Mouse (Mus musculus) MEL (cell line): ENCODE data around the gene Pate1. TPM values are rescaled to one million over a fixed set of nuclear protein-coding genes. Genes with fewer than 3 reads are reported as not detected.

Source experiments
- DNase-seq: peaks from one replicate; pipeline ENCODE4 v3.0.0; 2011; ENCODE audit warnings: low read depth, low spot score
- H3K27ac ChIP-seq: 2 replicates; pipeline ENCODE4 v1.5.1; 2012; ENCODE audit warnings: low read depth, mild to moderate bottlenecking, control low read depth, low read length, moderate library complexity; ENCODE audit not compliant: control insufficient read depth
- H3K27me3 ChIP-seq, 2 experiments: fragments of 150-350 bp in 1 of 2; sonication (generic) in 1 of 2; 2 replicates each; pipeline ENCODE4 v1.6.1; 2012; ENCODE audit warnings: low read length in 2 of 2, mild to moderate bottlenecking in 2 of 2, improper control_type of control experiment in 1 of 2, moderate library complexity in 1 of 2; ENCODE audit not compliant: insufficient read depth in 2 of 2, control insufficient read depth in 1 of 2
- H3K36me3 ChIP-seq, 2 experiments: 2 replicates each; pipeline ENCODE4 v1.6.1; 2012 to 2014; ENCODE audit warnings: low read length in 2 of 2, improper control_type of control experiment in 1 of 2, inconsistent platforms in 1 of 2, mild to moderate bottlenecking in 1 of 2; ENCODE audit not compliant: insufficient read depth in 2 of 2, control insufficient read depth in 1 of 2
- H3K4me1 ChIP-seq, 2 experiments: fragments of 150-350 bp in 1 of 2; sonication (generic) in 1 of 2; 2 replicates each; pipeline ENCODE4 v1.6.1; 2012; ENCODE audit warnings: low read length in 2 of 2, improper control_type of control experiment in 1 of 2, mild to moderate bottlenecking in 1 of 2; ENCODE audit not compliant: insufficient read depth in 2 of 2, control insufficient read depth in 1 of 2
- H3K4me3 ChIP-seq, 2 experiments: fragments of 150-350 bp in 1 of 2; sonication (generic) in 1 of 2; 2 replicates each; pipeline ENCODE4 v1.5.1; 2012; ENCODE audit warnings: low read depth in 2 of 2, low read length in 2 of 2, mild to moderate bottlenecking in 2 of 2, moderate library complexity in 2 of 2, control low read depth in 1 of 2, improper control_type of control experiment in 1 of 2; ENCODE audit not compliant: control insufficient read depth in 1 of 2, insufficient read depth in 1 of 2
- H3K79me2 ChIP-seq: 2 replicates; pipeline ENCODE4 v1.6.1; 2012; ENCODE audit warnings: mild to moderate bottlenecking, low read length, moderate library complexity; ENCODE audit not compliant: control insufficient read depth, poor library complexity, insufficient read depth
- H3K9ac ChIP-seq: 2 replicates; pipeline ENCODE4 v1.6.1; 2012; ENCODE audit warnings: low read depth, mild to moderate bottlenecking, control low read depth, low read length, moderate library complexity; ENCODE audit not compliant: control insufficient read depth, poor library complexity, severe bottlenecking
- H3K9me3 ChIP-seq: fragments of 150-350 bp; sonication (generic); replicated peaks from 2 replicates; pipeline ENCODE4 v1.6.1; 2012; ENCODE audit warnings: mild to moderate bottlenecking, low read length, improper control_type of control experiment, moderate library complexity; ENCODE audit not compliant: insufficient read depth
- CHD2 ChIP-seq: IDR thresholded peaks from 2 replicates; pipeline ENCODE4 v1.6.1; 2011; ENCODE audit warnings: low read length, improper control_type of control experiment
- EP300 ChIP-seq, 2 experiments: IDR thresholded peaks; 2 replicates each; pipeline ENCODE4 v1.6.1; 2011; ENCODE audit warnings: improper control_type of control experiment in 2 of 2, low read length in 2 of 2, low read depth in 1 of 2, mild to moderate bottlenecking in 1 of 2
- MAFK ChIP-seq: IDR thresholded peaks from 2 replicates; pipeline ENCODE4 v1.6.1; 2011; ENCODE audit warnings: low read depth, mild to moderate bottlenecking, low read length, improper control_type of control experiment, borderline replicate concordance
- SMC3 ChIP-seq: IDR thresholded peaks from 2 replicates; pipeline ENCODE4 v1.6.1; 2011; ENCODE audit warnings: low read depth, low read length, improper control_type of control experiment
- polyA plus RNA-seq, 2 experiments: library from polyadenylated mRNA; stranded (reverse) in 1 of 2; unstranded in 1 of 2; fragments of >175 nt in 1 of 2; fragments of >200 nt in 1 of 2; gene quantifications; 2 replicates each; pipeline versions ENCODE4 v1.2.1 to v1.2.4; 2012; ENCODE audit warnings: low replicate concordance in 2 of 2, low read depth in 1 of 2; ENCODE audit not compliant: insufficient read length in 2 of 2, insufficient read depth in 1 of 2, missing spikeins in 1 of 2
- total RNA-seq: library from RNA; depleted of rRNA; stranded (reverse); fragments of 300-350 nt; gene quantifications from 2 replicates; pipeline ENCODE4 v1.2.3, GENCODE M21; 2012; rRNA removed

Pate1 gene
- total and polyA plus RNA-seq, 3 experiments: not detected

DNA sequence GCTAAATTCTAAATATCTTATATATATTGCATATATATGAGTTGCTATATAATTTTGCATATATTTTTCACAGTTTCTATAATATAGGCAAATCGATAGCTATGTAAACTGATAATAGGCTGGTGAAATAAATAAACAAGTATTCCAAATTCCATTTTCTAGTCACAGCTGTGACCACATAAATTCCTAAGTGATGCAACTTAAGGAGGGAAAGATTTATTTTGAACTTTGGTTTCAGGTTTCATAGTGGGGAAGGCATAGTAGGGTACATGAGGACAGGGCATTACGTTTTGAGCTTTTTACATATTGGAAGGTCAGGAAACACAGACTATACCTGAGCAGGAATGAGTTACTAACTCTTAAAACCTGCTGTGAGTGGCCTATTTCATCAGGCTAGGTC lies 13.6 kb downstream of the Pate1 start:
- H3K9me3 ChIP-seq: no peaks in the 10 kb centered on the region
- no peaks in the 10 kb centered on the region for H3K4me1 ChIP-seq
- no peak for DNase-seq
- H3K27ac ChIP-seq: no peak overlapping the region
- H3K9ac ChIP-seq: no peak overlapping the region
- no peaks in the 10 kb centered on the region for H3K79me2 ChIP-seq
- H3K36me3 ChIP-seq: no peaks in the 10 kb centered on the region
- no peak overlapping the region for H3K4me3 ChIP-seq
- TF ChIP-seq MAFK (no peak), SMC3 (no peak)
- no peaks in the 10 kb centered on the region for H3K27me3 ChIP-seq

DNA sequence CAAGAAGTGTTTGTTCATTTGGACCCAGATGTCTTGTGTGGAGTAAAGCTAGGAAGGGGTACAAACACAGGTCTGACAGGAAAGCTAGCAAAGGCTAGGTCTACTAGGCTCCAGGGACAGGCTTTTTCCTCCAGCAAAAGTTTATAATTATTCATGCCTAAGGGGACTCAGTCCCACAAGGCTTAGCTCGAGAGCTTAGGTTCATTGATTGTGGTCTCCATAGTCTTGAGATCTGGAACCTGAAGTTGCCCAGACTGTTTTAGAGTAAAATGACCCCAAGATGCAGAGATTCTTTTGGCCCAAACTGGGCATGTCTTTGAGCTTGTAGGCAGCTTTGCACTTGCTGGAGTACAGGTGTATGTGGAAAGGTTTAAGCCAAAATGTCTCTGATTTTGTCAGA lies 39.1 kb downstream of the Pate1 start, which contains the start of gene Pate3:
Gene Pate3, minus strand, starts transcription at position 101 of the 400 bp plus-strand sequence.
- H3K4me1 ChIP-seq: no peaks in the 10 kb centered on the region
- H3K9me3 ChIP-seq: no peaks in the 10 kb centered on the region
- no peak within 1 kb of the TSS for H3K4me3 ChIP-seq
- H3K79me2 ChIP-seq: no peaks in the 10 kb centered on the region
- H3K9ac ChIP-seq: no peak within 1 kb of the TSS
- no peak for TF ChIP-seq CHD2
- no peak for TF ChIP-seq EP300 (IDR thresholded peaks at IDR 0.05; ENCODE audit: low read depth in 1 of 2, low read length in 2 of 2)
- DNase-seq: no peak
- H3K27ac ChIP-seq: no peak within 1 kb of the TSS
- no peaks in the 10 kb centered on the region for H3K36me3 ChIP-seq
- no peaks in the 10 kb centered on the region for H3K27me3 ChIP-seq

Other genes with a start within 250 kb of the Pate1 start
- gene Gm1113, start 169.1 kb downstream of the Pate1 start, total RNA-seq: not detected in 2 replicates
- not detected for gene Gm1113, start 169.1 kb downstream of the Pate1 start, polyA plus RNA-seq
- 0.33 and 0.35 TPM in 2 replicates for gene Ddx25, start 128.9 kb downstream of the Pate1 start, total RNA-seq
- under 1 TPM in 1 of 2 experiments, not detected in 1; 0.35 TPM for gene Ddx25, start 128.9 kb downstream of the Pate1 start, polyA plus RNA-seq
- 20.0 and 23.8 TPM in 2 replicates for gene Pus3, start 128.8 kb downstream of the Pate1 start, total RNA-seq
- 10 to 100 TPM in 1 of 2 experiments, not detected in 1; 15.8 TPM for gene Pus3, start 128.8 kb downstream of the Pate1 start, polyA plus RNA-seq
- gene Pate2, start 117.1 kb downstream of the Pate1 start, total RNA-seq: 0.16 and 0.23 TPM in 2 replicates
- gene Pate2, start 117.1 kb downstream of the Pate1 start, polyA plus RNA-seq: under 1 TPM in 1 of 2 experiments, not detected in 1; 0.29 TPM
- gene Hyls1, start 117.0 kb downstream of the Pate1 start, total RNA-seq: 10.6 and 13.6 TPM in 2 replicates
- 10 to 100 TPM in 1 of 2 experiments, not detected in 1; 10.5 TPM for gene Hyls1, start 117.0 kb downstream of the Pate1 start, polyA plus RNA-seq
- gene Pate4, start 75.4 kb downstream of the Pate1 start, total RNA-seq: not detected in 2 replicates
- not detected for gene Pate4, start 75.4 kb downstream of the Pate1 start, polyA plus RNA-seq
- gene Pate3, start 39.2 kb downstream of the Pate1 start, total RNA-seq: not detected in 2 replicates
- gene Pate3, start 39.2 kb downstream of the Pate1 start, polyA plus RNA-seq: not detected
- gene Gm17677, start 53.7 kb upstream of the Pate1 start, total RNA-seq: not detected in 2 replicates
- gene Gm17677, start 53.7 kb upstream of the Pate1 start, polyA plus RNA-seq: not detected
- gene Gm17727, start 90.7 kb upstream of the Pate1 start, total RNA-seq: not detected in 2 replicates
- gene Gm17727, start 90.7 kb upstream of the Pate1 start, polyA plus RNA-seq: not detected
- not detected in 2 replicates for gene Gm27235, start 102.7 kb upstream of the Pate1 start, total RNA-seq
- gene Gm27235, start 102.7 kb upstream of the Pate1 start, polyA plus RNA-seq: not detected
- not detected in 2 replicates for gene D730048I06Rik, start 102.7 kb upstream of the Pate1 start, total RNA-seq
- not detected for gene D730048I06Rik, start 102.7 kb upstream of the Pate1 start, polyA plus RNA-seq
- gene 9230110F15Rik, start 156.8 kb upstream of the Pate1 start, total RNA-seq: not detected in 2 replicates
- gene 9230110F15Rik, start 156.8 kb upstream of the Pate1 start, polyA plus RNA-seq: not detected
- not detected in 2 replicates for gene 9230113P08Rik, start 221.0 kb upstream of the Pate1 start, total RNA-seq
- gene 9230113P08Rik, start 221.0 kb upstream of the Pate1 start, polyA plus RNA-seq: not detected